Mouse (Mus musculus): ENCODE measurements at regions not wholly inside any gene's neighbourhood (a gene's known extent, or its start where the extent isn't known, plus 50 kb on each side); places are given as distances from the start of the nearest gene placed in this dataset.
"Not testable (repeated sequence)": the region's sequence is repeated elsewhere in the genome, so short reads cannot be mapped to it uniquely, and the experiment has no call there.

DNA sequence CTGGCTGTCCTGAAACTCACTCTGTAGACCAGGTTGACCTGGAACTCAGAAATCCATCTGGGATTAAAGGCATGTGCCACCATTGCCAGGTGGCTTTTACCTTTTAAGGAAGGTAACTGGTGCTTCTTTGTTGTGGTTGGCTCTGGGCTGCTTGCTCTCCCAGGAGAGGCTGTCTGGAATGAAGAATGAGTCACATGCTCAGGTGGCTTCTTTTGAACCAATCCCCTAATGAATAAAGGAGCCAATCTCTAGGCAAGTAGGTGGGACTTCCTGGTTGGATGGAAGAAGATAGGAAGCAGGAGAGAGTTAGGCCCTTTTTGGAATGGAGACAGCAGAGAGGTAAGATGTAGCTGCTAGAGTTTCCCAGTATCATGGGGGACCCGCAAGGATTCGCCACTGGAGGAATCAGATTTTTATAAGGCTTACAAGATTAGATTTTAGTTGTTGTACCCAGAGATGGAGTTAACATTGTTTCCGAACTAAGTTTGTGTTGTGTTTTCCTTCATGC is 241.6 kb downstream of the Enc1 start:
- Histone ChIP-seq H3K27me3 (ENCODE audit: control insufficient read depth, insufficient read depth, low read length) (no peaks in the 10 kb centered on the region), H3K27ac (ENCODE audit: control insufficient read depth, insufficient read depth, low read depth, low read length) (no peak overlapping the region), H3K36me3 (ENCODE audit: control insufficient read depth, insufficient read depth, low read length) (no peaks in the 10 kb centered on the region), H3K4me3 (ENCODE audit: control insufficient read depth, low read depth, low read length) (no peak overlapping the region), H3K4me1 (ENCODE audit: control insufficient read depth, insufficient read depth, low read length) (peaks cover 2% of the 10 kb centered on the region; the same call in 1 of the 2 replicates)
- TF ChIP-seq CTCF (IDR thresholded peaks at IDR 0.05; ENCODE audit: control insufficient read depth, insufficient read depth, insufficient replicate concordance, low read depth, low read length) (no peak), POLR2A (IDR thresholded peaks at IDR 0.05; ENCODE audit: control insufficient read depth, low read depth, low read length) (no peak)

DNA sequence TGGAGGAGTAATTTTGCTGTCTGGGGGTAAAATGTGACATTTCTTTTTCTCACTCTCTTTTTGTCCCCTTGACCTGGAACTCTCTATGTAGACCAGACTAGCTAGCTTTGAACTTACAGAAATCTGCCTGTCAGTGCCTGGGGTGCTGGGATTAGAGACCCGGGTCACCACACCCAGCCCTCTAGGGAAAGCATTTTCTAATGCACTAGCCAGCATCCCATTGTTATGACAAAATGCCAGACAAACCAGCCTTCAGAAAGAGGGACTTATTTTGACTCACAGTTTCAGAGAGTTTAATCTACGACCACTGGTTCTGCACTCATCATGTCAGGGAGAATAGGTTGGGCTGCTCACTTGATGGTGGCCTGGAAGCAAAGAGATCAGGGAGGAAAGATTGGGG is 240.4 kb downstream of the Enc1 start:
- Histone ChIP-seq H3K36me3 (ENCODE audit: control insufficient read depth, insufficient read depth, low read length) (no peaks in the 10 kb centered on the region), H3K27me3 (ENCODE audit: control insufficient read depth, insufficient read depth, low read length) (no peaks in the 10 kb centered on the region), H3K4me1 (ENCODE audit: control insufficient read depth, insufficient read depth, low read length) (peaks cover 2% of the 10 kb centered on the region; the same call in 1 of the 2 replicates), H3K4me3 (ENCODE audit: control insufficient read depth, low read depth, low read length) (no peak overlapping the region), H3K27ac (ENCODE audit: control insufficient read depth, insufficient read depth, low read depth, low read length) (no peak overlapping the region)
- TF ChIP-seq POLR2A (IDR thresholded peaks at IDR 0.05; ENCODE audit: control insufficient read depth, low read depth, low read length), result no peak
- TF ChIP-seq CTCF (IDR thresholded peaks at IDR 0.05; ENCODE audit: control insufficient read depth, insufficient read depth, insufficient replicate concordance, low read depth, low read length), result no peak

- Histone ChIP-seq H3K4me3 (ENCODE audit: control insufficient read depth, low read depth, low read length) (no peak overlapping the region), H3K27ac (ENCODE audit: control insufficient read depth, insufficient read depth, low read depth, low read length) (no peak overlapping the region), H3K36me3 (ENCODE audit: control insufficient read depth, insufficient read depth, low read length) (no peaks in the 10 kb centered on the region), H3K27me3 (ENCODE audit: control insufficient read depth, insufficient read depth, low read length) (no peaks in the 10 kb centered on the region), H3K4me1 (ENCODE audit: control insufficient read depth, insufficient read depth, low read length) (no peaks in the 10 kb centered on the region)
- no peak for TF ChIP-seq POLR2A (IDR thresholded peaks at IDR 0.05; ENCODE audit: control insufficient read depth, low read depth, low read length)
- no peak for TF ChIP-seq CTCF (IDR thresholded peaks at IDR 0.05; ENCODE audit: control insufficient read depth, insufficient read depth, insufficient replicate concordance, low read depth, low read length)
These were observed 238.2 kb downstream of the Enc1 start for GRCm38 (mm10) chr13:97479066-97479586.

DNA sequence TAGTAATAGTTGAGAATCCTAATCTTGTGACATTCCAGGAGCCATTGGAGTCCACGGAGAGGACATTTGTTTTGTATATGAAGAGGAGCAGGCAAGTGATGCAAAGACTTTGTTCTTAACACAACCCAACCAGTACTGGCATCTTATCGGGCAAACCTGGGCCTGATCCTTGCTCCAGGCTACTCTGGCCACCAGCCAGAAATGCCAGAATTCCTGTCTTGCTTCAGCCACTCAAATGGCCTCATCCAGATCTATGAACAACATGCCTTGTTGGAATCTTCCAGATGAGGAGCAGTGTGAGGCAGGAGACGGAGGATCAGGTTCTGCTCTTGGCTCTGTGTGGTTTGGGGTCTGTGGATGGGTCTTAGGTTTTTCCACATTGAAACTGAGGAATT is 233.1 kb downstream of the Enc1 start:
- no peak for TF ChIP-seq CTCF (IDR thresholded peaks at IDR 0.05; ENCODE audit: control insufficient read depth, insufficient read depth, insufficient replicate concordance, low read depth, low read length)
- TF ChIP-seq POLR2A (IDR thresholded peaks at IDR 0.05; ENCODE audit: control insufficient read depth, low read depth, low read length), result no peak
- Histone ChIP-seq H3K4me1 (ENCODE audit: control insufficient read depth, insufficient read depth, low read length) (no peaks in the 10 kb centered on the region), H3K36me3 (ENCODE audit: control insufficient read depth, insufficient read depth, low read length) (no peaks in the 10 kb centered on the region), H3K27ac (ENCODE audit: control insufficient read depth, insufficient read depth, low read depth, low read length) (no peak overlapping the region), H3K4me3 (ENCODE audit: control insufficient read depth, low read depth, low read length) (no peak overlapping the region), H3K27me3 (ENCODE audit: control insufficient read depth, insufficient read depth, low read length) (no peaks in the 10 kb centered on the region)

DNA sequence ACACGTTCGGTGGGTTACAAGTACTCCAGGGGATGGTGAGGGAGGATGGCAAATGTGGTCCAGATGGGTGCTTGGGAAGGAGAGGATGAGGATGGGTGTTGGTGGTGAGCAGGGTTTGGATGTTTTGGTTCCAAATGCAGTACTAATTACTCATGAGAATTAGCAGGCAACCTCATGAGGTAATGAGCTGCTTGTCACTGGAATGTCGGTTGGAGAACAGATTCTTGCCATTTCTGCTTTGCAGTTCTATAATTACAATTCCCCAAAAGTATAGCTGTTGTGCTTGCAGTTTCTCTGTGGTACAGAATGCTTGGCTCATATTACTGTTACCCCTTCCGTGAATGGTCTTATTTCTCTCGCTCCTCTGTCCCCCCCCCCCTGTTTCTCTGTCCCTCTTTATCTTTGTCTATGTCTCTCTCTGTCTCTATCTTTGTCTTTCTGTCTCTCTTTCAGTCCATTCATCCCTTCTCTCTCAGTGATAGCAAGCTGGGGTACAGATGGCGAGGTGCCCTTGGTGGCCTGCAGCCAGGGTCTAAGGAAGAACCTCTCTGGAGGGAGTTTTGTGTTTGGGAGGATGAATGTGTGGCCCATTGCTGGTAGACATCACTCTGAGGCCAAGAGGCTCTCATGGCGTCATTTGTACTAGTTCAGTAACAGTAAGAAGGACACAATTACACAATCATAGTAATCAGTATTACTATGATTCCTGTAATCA is 232.5 kb downstream of the Enc1 start:
- H3K27ac ChIP-seq (ENCODE audit: control insufficient read depth, insufficient read depth, low read depth, low read length), result no peak overlapping the region
- no peaks in the 10 kb centered on the region for H3K4me1 ChIP-seq (ENCODE audit: control insufficient read depth, insufficient read depth, low read length)
- H3K4me3 ChIP-seq (ENCODE audit: control insufficient read depth, low read depth, low read length), result no peak overlapping the region
- no peaks in the 10 kb centered on the region for H3K27me3 ChIP-seq (ENCODE audit: control insufficient read depth, insufficient read depth, low read length)
- H3K36me3 ChIP-seq (ENCODE audit: control insufficient read depth, insufficient read depth, low read length), result no peaks in the 10 kb centered on the region
- TF ChIP-seq CTCF (IDR thresholded peaks at IDR 0.05; ENCODE audit: control insufficient read depth, insufficient read depth, insufficient replicate concordance, low read depth, low read length) (no peak), POLR2A (IDR thresholded peaks at IDR 0.05; ENCODE audit: control insufficient read depth, low read depth, low read length) (no peak)

- no peaks in the 10 kb centered on the region for H3K36me3 ChIP-seq (ENCODE audit: control insufficient read depth, insufficient read depth, low read length)
- H3K4me3 ChIP-seq (ENCODE audit: control insufficient read depth, low read depth, low read length), result no peak overlapping the region
- TF ChIP-seq POLR2A (IDR thresholded peaks at IDR 0.05; ENCODE audit: control insufficient read depth, low read depth, low read length) (no peak), CTCF (IDR thresholded peaks at IDR 0.05; ENCODE audit: control insufficient read depth, insufficient read depth, insufficient replicate concordance, low read depth, low read length) (no peak)
- H3K4me1 ChIP-seq (ENCODE audit: control insufficient read depth, insufficient read depth, low read length), result no peaks in the 10 kb centered on the region
- no peaks in the 10 kb centered on the region for H3K27me3 ChIP-seq (ENCODE audit: control insufficient read depth, insufficient read depth, low read length)
- H3K27ac ChIP-seq (ENCODE audit: control insufficient read depth, insufficient read depth, low read depth, low read length), result no peak overlapping the region
These were observed 229.1 kb downstream of the Enc1 start for GRCm38 (mm10) chr13:97469999-97470398.

GRCm38 (mm10) chr13:97468874-97469593 is 228.1 kb downstream of the Enc1 start:
- no peak overlapping the region for H3K27ac ChIP-seq (ENCODE audit: control insufficient read depth, insufficient read depth, low read depth, low read length)
- no peaks in the 10 kb centered on the region for H3K27me3 ChIP-seq (ENCODE audit: control insufficient read depth, insufficient read depth, low read length)
- no peaks in the 10 kb centered on the region for H3K36me3 ChIP-seq (ENCODE audit: control insufficient read depth, insufficient read depth, low read length)
- no peaks in the 10 kb centered on the region for H3K4me1 ChIP-seq (ENCODE audit: control insufficient read depth, insufficient read depth, low read length)
- H3K4me3 ChIP-seq (ENCODE audit: control insufficient read depth, low read depth, low read length), result no peak overlapping the region
- TF ChIP-seq CTCF (IDR thresholded peaks at IDR 0.05; ENCODE audit: control insufficient read depth, insufficient read depth, insufficient replicate concordance, low read depth, low read length) (no peak), POLR2A (IDR thresholded peaks at IDR 0.05; ENCODE audit: control insufficient read depth, low read depth, low read length) (no peak)

DNA sequence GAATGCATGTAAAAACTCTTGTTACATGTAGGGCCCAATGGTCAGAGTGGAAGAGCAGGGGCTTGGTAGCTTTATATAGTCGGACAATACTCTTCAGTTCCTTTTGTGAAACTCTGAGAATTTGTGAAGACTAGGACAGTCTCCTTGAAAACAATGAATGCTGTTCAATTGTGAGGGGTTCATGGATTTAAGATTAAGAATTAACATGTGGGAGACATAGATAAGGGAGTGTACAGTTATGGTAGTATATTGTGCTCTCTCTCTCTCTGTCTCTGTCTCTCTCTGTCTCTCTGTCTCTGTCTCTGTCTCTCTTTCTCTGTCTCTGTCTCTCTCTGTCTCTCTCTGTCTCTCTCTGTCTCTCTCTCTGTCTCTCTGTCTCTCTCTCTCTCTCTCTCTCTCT is 225.7 kb downstream of the Enc1 start:
- not testable (repeated sequence) for H3K36me3 ChIP-seq (ENCODE audit: control insufficient read depth, insufficient read depth, low read length); H3K4me3 ChIP-seq (ENCODE audit: control insufficient read depth, low read depth, low read length); H3K27me3 ChIP-seq (ENCODE audit: control insufficient read depth, insufficient read depth, low read length); H3K27ac ChIP-seq (ENCODE audit: control insufficient read depth, insufficient read depth, low read depth, low read length); H3K4me1 ChIP-seq (ENCODE audit: control insufficient read depth, insufficient read depth, low read length)
